Mouse (Mus musculus) bone marrow macrophage, adult 2 months (primary cell): Measurements from ENCODE around the gene Aldh8a1. TPM values are rescaled to one million over a fixed set of nuclear protein-coding genes. Genes with fewer than 3 reads are reported as not detected.

Experiments used
- H3K27ac ChIP-seq: 2 replicates; pipeline ENCODE4 v1.5.1; 2012; ENCODE audit warnings: low read depth, low read length; ENCODE audit not compliant: insufficient read depth
- H3K4me1 ChIP-seq: 2 replicates; pipeline ENCODE4 v1.6.1; 2012; ENCODE audit warnings: low read length; ENCODE audit not compliant: control insufficient read depth, insufficient read depth
- H3K4me3 ChIP-seq: 2 replicates; pipeline ENCODE4 v1.5.1; 2012; ENCODE audit warnings: mild to moderate bottlenecking, low read length, moderate library complexity; ENCODE audit not compliant: insufficient read depth
- CTCF ChIP-seq: IDR thresholded peaks from 2 replicates; pipeline ENCODE4 v1.5.1; 2012; ENCODE audit warnings: low read depth, mild to moderate bottlenecking, low read length, moderate library complexity
- POLR2A ChIP-seq: IDR thresholded peaks from 2 replicates; pipeline ENCODE4 v1.6.1; 2012; ENCODE audit warnings: mild to moderate bottlenecking, low read depth, low read length, borderline replicate concordance
- polyA plus RNA-seq: library from polyadenylated mRNA; stranded (reverse); fragments of >200 nt; gene quantifications from 2 replicates; pipeline ENCODE4 v1.2.4, GENCODE M21; 2012; ENCODE audit not compliant: missing spikeins, insufficient read depth, insufficient read length

Gene Aldh8a1
- polyA plus RNA-seq, 1 experiment: not detected

- H3K27ac ChIP-seq: no peak overlapping the region
- TF ChIP-seq POLR2A: no peak
- no peak for TF ChIP-seq CTCF
- H3K4me1 ChIP-seq: no peaks in the 10 kb centered on the region
Observed at GRCm38 (mm10) chr10:21411621-21412205, 34.6 kb downstream of the Aldh8a1 start.

GRCm38 (mm10) chr10:21415031-21415430 is 37.9 kb downstream of the Aldh8a1 start:
- TF ChIP-seq CTCF (no peak), POLR2A (no peak)
- H3K27ac ChIP-seq: no peak overlapping the region
- H3K4me1 ChIP-seq: no peaks in the 10 kb centered on the region
- no peak overlapping the region for H3K4me3 ChIP-seq

More at GRCm38 (mm10) chr10:21411621-21412205, 34.6 kb downstream of the Aldh8a1 start:
- no peak overlapping the region for H3K4me3 ChIP-seq

- Histone ChIP-seq H3K4me3 (no peak overlapping the region), H3K27ac (no peak overlapping the region), H3K4me1 (no peaks in the 10 kb centered on the region)
- TF ChIP-seq CTCF: no peak
- no peak for TF ChIP-seq POLR2A
Observed at GRCm38 (mm10) chr10:21416184-21416583, 39.1 kb downstream of the Aldh8a1 start.

- Histone ChIP-seq H3K27ac (no peak overlapping the region), H3K4me3 (no peak overlapping the region), H3K4me1 (no peaks in the 10 kb centered on the region)
- TF ChIP-seq CTCF: no peak
- TF ChIP-seq POLR2A: no peak
Observed at GRCm38 (mm10) chr10:21419188-21419587, 42.1 kb downstream of the Aldh8a1 start.

GRCm38 (mm10) chr10:21420457-21421424 is 43.6 kb downstream of the Aldh8a1 start:
- TF ChIP-seq POLR2A (no peak), CTCF (peak; percentile 62; the same call in 1 of the 2 replicates)
- no peak overlapping the region for H3K4me3 ChIP-seq

GRCm38 (mm10) chr10:21426515-21426914 is 49.4 kb downstream of the Aldh8a1 start:
- H3K4me3 ChIP-seq: no peak overlapping the region
- TF ChIP-seq POLR2A: no peak
- no peak for TF ChIP-seq CTCF
- H3K4me1 ChIP-seq: no peaks in the 10 kb centered on the region
- H3K27ac ChIP-seq: no peak overlapping the region

More at GRCm38 (mm10) chr10:21420457-21421424, 43.6 kb downstream of the Aldh8a1 start:
- H3K4me1 ChIP-seq: no peaks in the 10 kb centered on the region
- H3K27ac ChIP-seq: no peak overlapping the region

GRCm38 (mm10) chr10:21427996-21428395 is 50.9 kb downstream of the Aldh8a1 start:
- Histone ChIP-seq H3K4me3 (no peak overlapping the region), H3K4me1 (no peaks in the 10 kb centered on the region), H3K27ac (no peak overlapping the region)
- no peak for TF ChIP-seq POLR2A
- TF ChIP-seq CTCF: no peak

- H3K27ac ChIP-seq: no peak overlapping the region
- TF ChIP-seq POLR2A (no peak), CTCF (no peak)
Observed at GRCm38 (mm10) chr10:21439268-21439667, 62.2 kb downstream of the Aldh8a1 start.

GRCm38 (mm10) chr10:21441020-21441419 is 63.9 kb downstream of the Aldh8a1 start:
- TF ChIP-seq CTCF: no peak
- no peak for TF ChIP-seq POLR2A
- no peak overlapping the region for H3K27ac ChIP-seq

More at GRCm38 (mm10) chr10:21439268-21439667, 62.2 kb downstream of the Aldh8a1 start:
- no peaks in the 10 kb centered on the region for H3K4me1 ChIP-seq
- H3K4me3 ChIP-seq: no peak overlapping the region

GRCm38 (mm10) chr10:21441690-21442089 is 64.6 kb downstream of the Aldh8a1 start:
- Histone ChIP-seq H3K4me3 (no peak overlapping the region), H3K4me1 (no peaks in the 10 kb centered on the region; the same call in 1 of the 2 replicates), H3K27ac (no peak overlapping the region)
- TF ChIP-seq POLR2A (no peak), CTCF (no peak)

More at GRCm38 (mm10) chr10:21441020-21441419, 63.9 kb downstream of the Aldh8a1 start:
- Histone ChIP-seq H3K4me3 (no peak overlapping the region), H3K4me1 (no peaks in the 10 kb centered on the region; the same call in 1 of the 2 replicates)
